Mouse (Mus musculus): ENCODE measurements around the gene Kcnj11.

The Kcnj11 gene

GRCm38 (mm10) chr7:46086378-46086777, 14.2 kb downstream of the Kcnj11 start:
- Histone ChIP-seq H3K4me3 (replicated peaks; ENCODE audit: low read length) (no peak overlapping the region), H3K9me3 (ENCODE audit: low read length) (no peaks in the 10 kb centered on the region), H3K36me3 (ENCODE audit: insufficient read depth, low read length) (peaks cover 30% of the 10 kb centered on the region), H3K4me1 (replicated peaks; ENCODE audit: low read depth, low read length) (peaks cover 22% of the 10 kb centered on the region), H3K27me3 (ENCODE audit: insufficient read depth, low read length) (no peaks in the 10 kb centered on the region; the same call in 1 of the 2 replicates)
- TF ChIP-seq POU5F1 (IDR thresholded peaks at IDR 0.05; ENCODE audit: borderline replicate concordance, low read length) (no peak), CTCF (conservative IDR thresholded peaks at IDR 0.05; ENCODE audit: low read length) (no peak), NANOG (IDR thresholded peaks at IDR 0.05; ENCODE audit: borderline replicate concordance, low read length) (no peak)

- no peak for TF ChIP-seq POU5F1 (IDR thresholded peaks at IDR 0.05; ENCODE audit: borderline replicate concordance, low read length)
- no peak for TF ChIP-seq NANOG (IDR thresholded peaks at IDR 0.05; ENCODE audit: borderline replicate concordance, low read length)
- TF ChIP-seq CTCF (conservative IDR thresholded peaks at IDR 0.05; ENCODE audit: low read length): no peak
- H3K9me3 ChIP-seq (ENCODE audit: low read length): no peaks in the 10 kb centered on the region
- H3K27me3 ChIP-seq (ENCODE audit: insufficient read depth, low read length): no peaks in the 10 kb centered on the region
- peaks cover 22% of the 10 kb centered on the region for H3K4me1 ChIP-seq (replicated peaks; ENCODE audit: low read depth, low read length)
- H3K4me3 ChIP-seq (replicated peaks; ENCODE audit: low read length): peak overlapping the region; percentile 43
- H3K36me3 ChIP-seq (ENCODE audit: insufficient read depth, low read length): peaks cover 44% of the 10 kb centered on the region
Measured at GRCm38 (mm10) chr7:46084839-46085513, 15.6 kb downstream of the Kcnj11 start.

GRCm38 (mm10) chr7:46084024-46084423, 16.5 kb downstream of the Kcnj11 start:
- TF ChIP-seq NANOG (IDR thresholded peaks at IDR 0.05; ENCODE audit: borderline replicate concordance, low read length) (no peak), POU5F1 (IDR thresholded peaks at IDR 0.05; ENCODE audit: borderline replicate concordance, low read length) (no peak), CTCF (conservative IDR thresholded peaks at IDR 0.05; ENCODE audit: low read length) (no peak)
- no peak overlapping the region for H3K4me3 ChIP-seq (replicated peaks; ENCODE audit: low read length)
- H3K36me3 ChIP-seq (ENCODE audit: insufficient read depth, low read length): peaks cover 54% of the 10 kb centered on the region
- no peaks in the 10 kb centered on the region for H3K27me3 ChIP-seq (ENCODE audit: insufficient read depth, low read length)
- H3K4me1 ChIP-seq (replicated peaks; ENCODE audit: low read depth, low read length): peaks cover 22% of the 10 kb centered on the region
- no peaks in the 10 kb centered on the region for H3K9me3 ChIP-seq (ENCODE audit: low read length)

GRCm38 (mm10) chr7:46077675-46078074, 22.9 kb downstream of the Kcnj11 start:
- no peaks in the 10 kb centered on the region for H3K27me3 ChIP-seq (ENCODE audit: insufficient read depth, low read length)
- no peak for TF ChIP-seq CTCF (conservative IDR thresholded peaks at IDR 0.05; ENCODE audit: low read length)
- TF ChIP-seq NANOG (IDR thresholded peaks at IDR 0.05; ENCODE audit: borderline replicate concordance, low read length): no peak
- no peak for TF ChIP-seq POU5F1 (IDR thresholded peaks at IDR 0.05; ENCODE audit: borderline replicate concordance, low read length)
- H3K4me3 ChIP-seq (replicated peaks; ENCODE audit: low read length): no peak overlapping the region
- no peaks in the 10 kb centered on the region for H3K4me1 ChIP-seq (replicated peaks; ENCODE audit: low read depth, low read length)
- H3K9me3 ChIP-seq (ENCODE audit: low read length): no peaks in the 10 kb centered on the region
- H3K36me3 ChIP-seq (ENCODE audit: insufficient read depth, low read length): peaks cover 91% of the 10 kb centered on the region

- no peaks in the 10 kb centered on the region for H3K4me1 ChIP-seq (replicated peaks; ENCODE audit: low read depth, low read length)
- H3K27me3 ChIP-seq (ENCODE audit: insufficient read depth, low read length): no peaks in the 10 kb centered on the region
- no peak for TF ChIP-seq CTCF (conservative IDR thresholded peaks at IDR 0.05; ENCODE audit: low read length)
- no peak for TF ChIP-seq POU5F1 (IDR thresholded peaks at IDR 0.05; ENCODE audit: borderline replicate concordance, low read length)
- no peak for TF ChIP-seq NANOG (IDR thresholded peaks at IDR 0.05; ENCODE audit: borderline replicate concordance, low read length)
- H3K4me3 ChIP-seq (replicated peaks; ENCODE audit: low read length): no peak overlapping the region
- peaks cover 91% of the 10 kb centered on the region for H3K36me3 ChIP-seq (ENCODE audit: insufficient read depth, low read length)
- H3K9me3 ChIP-seq (ENCODE audit: low read length): no peaks in the 10 kb centered on the region
Measured at GRCm38 (mm10) chr7:46076844-46077243, 23.7 kb downstream of the Kcnj11 start.

GRCm38 (mm10) chr7:46068831-46069230, 31.7 kb downstream of the Kcnj11 start:
- Histone ChIP-seq H3K4me1 (replicated peaks; ENCODE audit: low read depth, low read length) (no peaks in the 10 kb centered on the region), H3K27me3 (ENCODE audit: insufficient read depth, low read length) (no peaks in the 10 kb centered on the region), H3K36me3 (ENCODE audit: insufficient read depth, low read length) (peaks cover 92% of the 10 kb centered on the region), H3K9me3 (ENCODE audit: low read length) (no peaks in the 10 kb centered on the region), H3K4me3 (replicated peaks; ENCODE audit: low read length) (no peak overlapping the region)
- TF ChIP-seq NANOG (IDR thresholded peaks at IDR 0.05; ENCODE audit: borderline replicate concordance, low read length) (no peak), POU5F1 (IDR thresholded peaks at IDR 0.05; ENCODE audit: borderline replicate concordance, low read length) (no peak), CTCF (conservative IDR thresholded peaks at IDR 0.05; ENCODE audit: low read length) (no peak)

GRCm38 (mm10) chr7:46063296-46063695, 37.3 kb downstream of the Kcnj11 start:
- TF ChIP-seq POU5F1 (IDR thresholded peaks at IDR 0.05; ENCODE audit: borderline replicate concordance, low read length) (no peak), NANOG (IDR thresholded peaks at IDR 0.05; ENCODE audit: borderline replicate concordance, low read length) (no peak), CTCF (conservative IDR thresholded peaks at IDR 0.05; ENCODE audit: low read length) (no peak)
- no peaks in the 10 kb centered on the region for H3K27me3 ChIP-seq (ENCODE audit: insufficient read depth, low read length)

GRCm38 (mm10) chr7:46061614-46062013, 39.0 kb downstream of the Kcnj11 start:
- Histone ChIP-seq H3K4me1 (replicated peaks; ENCODE audit: low read depth, low read length) (peaks cover 31% of the 10 kb centered on the region), H3K9me3 (ENCODE audit: low read length) (no peaks in the 10 kb centered on the region), H3K36me3 (ENCODE audit: insufficient read depth, low read length) (peaks cover 88% of the 10 kb centered on the region), H3K4me3 (replicated peaks; ENCODE audit: low read length) (no peak overlapping the region), H3K27me3 (ENCODE audit: insufficient read depth, low read length) (no peaks in the 10 kb centered on the region)
- TF ChIP-seq CTCF (conservative IDR thresholded peaks at IDR 0.05; ENCODE audit: low read length): no peak
- no peak for TF ChIP-seq NANOG (IDR thresholded peaks at IDR 0.05; ENCODE audit: borderline replicate concordance, low read length)

More at GRCm38 (mm10) chr7:46063296-46063695, 37.3 kb downstream of the Kcnj11 start:
- Histone ChIP-seq H3K4me1 (replicated peaks; ENCODE audit: low read depth, low read length) (peaks cover 19% of the 10 kb centered on the region), H3K9me3 (ENCODE audit: low read length) (no peaks in the 10 kb centered on the region), H3K36me3 (ENCODE audit: insufficient read depth, low read length) (peaks cover 89% of the 10 kb centered on the region), H3K4me3 (replicated peaks; ENCODE audit: low read length) (no peak overlapping the region)

GRCm38 (mm10) chr7:46060688-46061087, 39.9 kb downstream of the Kcnj11 start:
- H3K4me1 ChIP-seq (replicated peaks; ENCODE audit: low read depth, low read length): peaks cover 35% of the 10 kb centered on the region
- TF ChIP-seq NANOG (IDR thresholded peaks at IDR 0.05; ENCODE audit: borderline replicate concordance, low read length) (no peak), POU5F1 (IDR thresholded peaks at IDR 0.05; ENCODE audit: borderline replicate concordance, low read length) (no peak), CTCF (conservative IDR thresholded peaks at IDR 0.05; ENCODE audit: low read length) (no peak)
- no peaks in the 10 kb centered on the region for H3K9me3 ChIP-seq (ENCODE audit: low read length)
- H3K36me3 ChIP-seq (ENCODE audit: insufficient read depth, low read length): peaks cover 89% of the 10 kb centered on the region
- no peaks in the 10 kb centered on the region for H3K27me3 ChIP-seq (ENCODE audit: insufficient read depth, low read length)
- H3K4me3 ChIP-seq (replicated peaks; ENCODE audit: low read length): no peak overlapping the region
